Mouse (Mus musculus) olfactory bulb, adult 2 months (tissue): Measurements from ENCODE around the gene Chd6. TPM values are rescaled to one million over a fixed set of nuclear protein-coding genes. Genes with fewer than 3 reads are reported as not detected.

ENCODE experiments used
- H3K27ac ChIP-seq: fragments of 200-500 bp; 2 replicates; pipeline ENCODE4 v1.5.1; 2012; ENCODE audit warnings: low read depth, low read length; ENCODE audit not compliant: insufficient read depth
- H3K4me1 ChIP-seq: fragments of 200-500 bp; 2 replicates; pipeline ENCODE4 v1.6.1; 2012; ENCODE audit warnings: low read length; ENCODE audit not compliant: control insufficient read depth, insufficient read depth
- H3K4me3 ChIP-seq: fragments of 200-500 bp; 2 replicates; pipeline ENCODE4 v1.5.1; 2012; ENCODE audit warnings: mild to moderate bottlenecking, low read depth, low read length, moderate library complexity; ENCODE audit not compliant: insufficient read depth
- CTCF ChIP-seq: fragments of 200-500 bp; IDR thresholded peaks from 2 replicates; pipeline ENCODE4 v1.5.1; 2012; ENCODE audit warnings: low read depth, mild to moderate bottlenecking, low read length, moderate library complexity; ENCODE audit not compliant: insufficient read depth
- POLR2A ChIP-seq: fragments of 200-500 bp; IDR thresholded peaks from 2 replicates; pipeline ENCODE4 v1.6.1; 2012; ENCODE audit warnings: mild to moderate bottlenecking, low read depth, low read length, moderate library complexity; ENCODE audit not compliant: insufficient read depth
- WGBS: fragments of 180-500 bp; shearing (Covaris S2); methylation state at CpG from one replicate; pipeline ENCODE4 v1.1.7; 2018; 5-methylcytosine and 5-hydroxymethylcytosine counted together
- polyA plus RNA-seq: library from polyadenylated mRNA; stranded (reverse); fragments of >200 nt; gene quantifications from 2 replicates; pipeline ENCODE4 v1.2.4, GENCODE M21; 2012; ENCODE audit warnings: low replicate concordance; ENCODE audit not compliant: missing spikeins, insufficient read depth, insufficient read length

Gene Chd6
- polyA plus RNA-seq, 1 experiment, result 148 TPM

DNA sequence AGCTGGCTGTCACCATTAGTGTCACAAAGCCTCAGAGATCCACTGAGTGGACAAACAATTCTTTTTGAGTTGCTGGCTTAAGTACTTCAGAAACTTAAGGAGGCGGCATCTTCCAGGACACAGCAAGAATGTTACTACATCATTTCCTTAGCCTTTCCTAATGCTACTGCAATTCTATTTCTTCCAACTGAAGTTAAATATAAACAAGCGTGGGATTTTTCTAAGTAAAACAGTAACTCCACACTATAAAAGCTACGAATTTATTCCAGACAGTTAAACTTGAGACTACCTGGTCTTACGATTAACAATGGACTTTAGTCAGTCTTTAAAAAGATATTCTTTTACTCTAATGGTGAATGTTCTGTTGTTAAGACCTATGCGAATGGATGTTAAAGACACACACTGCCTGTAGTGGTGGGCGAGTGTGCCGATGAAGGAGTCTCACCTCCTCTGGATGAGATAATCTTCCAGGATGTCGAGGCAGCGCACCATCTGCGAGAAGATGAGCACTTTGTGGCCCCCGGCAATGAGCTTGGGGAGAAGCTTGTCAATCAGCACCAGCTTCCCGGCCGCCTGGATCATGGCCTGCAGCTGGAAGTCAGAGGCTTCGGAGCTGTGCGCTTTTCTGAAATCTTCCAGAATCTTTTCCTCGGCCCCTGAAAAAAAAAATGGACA lies 96.2 kb downstream of the Chd6 start:
- H3K4me3 ChIP-seq, result no peak overlapping the region
- H3K4me1 ChIP-seq, result peaks cover 3% of the 10 kb centered on the region; the same call in 1 of the 2 replicates
- TF ChIP-seq CTCF (no peak), POLR2A (no peak)
- H3K27ac ChIP-seq, result no peak overlapping the region
- WGBS, result 78% methylated on average over 16 of the region's 16 CpGs

DNA sequence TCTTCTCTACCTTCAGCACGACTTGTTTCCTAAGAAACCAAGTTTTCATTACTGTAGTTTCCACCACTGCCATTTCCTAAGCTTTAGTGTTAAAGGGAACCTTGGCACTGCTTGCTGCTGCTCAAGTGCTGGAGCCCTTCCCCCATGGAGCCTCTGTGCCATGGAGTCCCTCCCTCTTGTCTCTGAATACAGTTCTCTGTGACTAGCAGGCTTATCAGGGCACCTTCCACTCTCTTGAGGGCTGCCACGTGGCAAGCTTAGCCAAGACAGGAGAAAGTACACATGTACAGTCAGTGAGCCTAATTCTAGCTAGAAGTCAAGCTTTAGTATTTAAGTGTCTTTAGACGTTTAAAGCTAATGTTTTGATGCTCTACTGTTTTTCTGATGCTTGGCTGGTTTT lies 104.5 kb downstream of the Chd6 start:
- Histone ChIP-seq H3K27ac (no peak overlapping the region), H3K4me1 (no peaks in the 10 kb centered on the region), H3K4me3 (no peak overlapping the region)
- 23% methylated on average over 3 of the region's 3 CpGs for WGBS
- TF ChIP-seq CTCF (no peak), POLR2A (no peak)

- H3K4me3 ChIP-seq, result no peak overlapping the region
- 98% methylated on average over 6 of the region's 6 CpGs for WGBS
- TF ChIP-seq CTCF (no peak), POLR2A (no peak)
- no peak overlapping the region for H3K27ac ChIP-seq
- H3K4me1 ChIP-seq, result no peaks in the 10 kb centered on the region
Measured at GRCm38 (mm10) chr2:160996987-160997763, 111.7 kb downstream of the Chd6 start.

DNA sequence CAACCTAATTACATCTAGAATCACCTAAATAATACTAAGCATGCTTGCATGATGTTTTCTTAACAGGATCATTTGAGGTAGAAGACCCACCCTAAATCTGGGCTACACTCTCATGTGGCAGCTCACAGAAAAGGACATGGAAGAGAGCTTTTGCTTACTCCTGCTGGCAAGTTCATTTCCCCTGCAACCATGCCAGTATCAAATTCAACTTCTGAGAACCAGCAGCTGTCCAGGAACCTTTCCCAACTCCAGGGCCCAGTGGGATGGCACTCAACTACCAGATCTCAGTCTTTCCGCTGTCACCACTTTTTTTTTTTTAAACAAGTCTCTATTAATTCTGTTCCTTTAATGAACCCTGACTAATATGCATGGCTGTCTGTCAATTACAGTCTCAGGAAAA lies 114.7 kb downstream of the Chd6 start:
- H3K4me3 ChIP-seq, result no peak overlapping the region
- no peak for TF ChIP-seq POLR2A
- no peak for TF ChIP-seq CTCF
- H3K4me1 ChIP-seq, result no peaks in the 10 kb centered on the region
- 66% methylated on average over 1 of the region's 1 CpGs for WGBS
- no peak overlapping the region for H3K27ac ChIP-seq

DNA sequence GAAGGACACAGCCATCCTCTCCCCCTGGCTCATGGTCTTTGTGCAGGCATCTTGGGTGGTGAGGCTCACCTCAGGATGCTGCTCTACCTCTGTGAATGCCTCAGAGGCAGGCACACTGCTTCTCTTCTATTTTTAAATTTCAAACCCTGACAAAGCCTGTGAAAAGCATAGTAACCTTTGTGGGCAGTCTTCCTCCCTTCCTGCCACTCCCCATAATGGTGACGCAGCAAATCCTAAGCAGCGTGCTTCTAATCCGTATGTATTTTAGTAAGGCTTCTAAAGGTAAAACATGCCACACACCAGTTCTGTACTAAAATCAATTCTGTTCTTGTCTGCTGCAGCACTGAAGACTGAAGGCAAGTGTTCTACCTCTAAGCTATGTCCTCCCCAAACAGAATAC lies 116.4 kb downstream of the Chd6 start:
- no peaks in the 10 kb centered on the region for H3K4me1 ChIP-seq
- no peak overlapping the region for H3K4me3 ChIP-seq
- WGBS, result 86% methylated on average over 3 of the region's 3 CpGs
- no peak overlapping the region for H3K27ac ChIP-seq
- TF ChIP-seq CTCF, result no peak
- no peak for TF ChIP-seq POLR2A

DNA sequence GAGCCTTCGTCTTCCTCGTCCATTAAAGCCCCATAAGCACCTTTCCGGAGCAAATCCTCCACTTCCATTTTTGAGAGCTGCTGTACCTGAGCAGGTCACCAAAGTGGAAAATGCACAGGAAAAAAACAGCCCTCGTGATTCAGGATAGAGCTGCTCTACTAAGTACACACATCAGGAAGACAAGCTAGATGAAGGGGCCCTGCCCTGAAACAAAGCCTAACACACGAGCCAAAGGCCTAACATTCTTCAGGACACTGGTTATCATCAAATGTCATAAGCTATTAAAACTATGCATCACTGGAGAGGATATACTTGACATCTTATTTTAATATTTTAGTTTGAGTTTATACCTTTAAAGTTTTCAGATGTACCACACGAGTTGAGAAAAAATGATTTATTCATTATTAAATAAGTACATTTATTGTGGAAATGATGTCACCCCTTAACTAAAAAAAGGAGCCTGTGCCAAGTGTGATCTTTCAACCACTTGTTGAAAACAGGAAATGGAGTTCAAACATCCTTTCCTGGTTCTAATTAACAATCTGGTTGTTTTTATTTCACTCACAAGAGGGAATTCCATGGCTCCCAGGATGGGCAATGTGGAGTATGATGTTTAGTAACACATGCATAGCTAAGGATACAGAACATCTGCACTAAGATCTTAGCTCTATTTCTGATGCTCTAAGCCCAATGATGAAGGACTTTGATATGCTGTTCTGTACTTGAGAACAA lies 118.4 kb downstream of the Chd6 start:
- Histone ChIP-seq H3K27ac (no peak overlapping the region), H3K4me1 (no peaks in the 10 kb centered on the region), H3K4me3 (no peak overlapping the region)
- 83% methylated on average over 6 of the region's 6 CpGs for WGBS
- no peak for TF ChIP-seq CTCF
- TF ChIP-seq POLR2A, result no peak

GRCm38 (mm10) chr2:160987503-160987902 lies 121.4 kb downstream of the Chd6 start:
- Histone ChIP-seq H3K4me3 (no peak overlapping the region), H3K4me1 (0 out of 2 replicates have a peak, but pooled peaks cover 3% of the 10 kb centered on the region), H3K27ac (no peak overlapping the region)
- no peak for TF ChIP-seq POLR2A
- TF ChIP-seq CTCF, result no peak

DNA sequence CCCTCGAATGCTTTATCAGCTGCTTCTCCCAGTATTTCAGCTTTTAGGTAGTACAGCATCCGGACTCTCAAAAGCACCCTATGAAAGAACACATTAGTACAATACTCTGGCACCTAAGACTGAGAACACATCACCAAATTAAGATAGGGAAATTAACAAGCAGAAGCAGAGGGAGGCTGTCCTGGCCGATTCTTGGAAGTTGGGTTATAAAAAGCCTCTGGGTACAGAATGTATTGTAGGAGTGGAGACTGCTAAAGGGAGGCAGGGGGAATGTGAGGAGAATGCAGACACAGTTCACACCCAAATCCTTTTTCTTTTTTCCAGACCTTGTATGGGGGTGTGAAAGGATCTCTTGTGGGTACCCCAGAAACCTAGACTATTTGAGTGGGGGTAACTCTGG lies 126.2 kb downstream of the Chd6 start:
- 69% methylated on average over 3 of the region's 3 CpGs for WGBS
- H3K27ac ChIP-seq, result no peak overlapping the region
- H3K4me1 ChIP-seq, result 0 out of 2 replicates have a peak, but pooled peaks cover 3% of the 10 kb centered on the region
- no peak for TF ChIP-seq POLR2A
- TF ChIP-seq CTCF, result no peak
- H3K4me3 ChIP-seq, result no peak overlapping the region

- H3K4me1 ChIP-seq, result 0 out of 2 replicates have a peak, but pooled peaks cover 3% of the 10 kb centered on the region
- H3K4me3 ChIP-seq, result no peak overlapping the region
- H3K27ac ChIP-seq, result no peak overlapping the region
- WGBS, result 90% methylated on average over 6 of the region's 6 CpGs
- TF ChIP-seq CTCF (no peak), POLR2A (no peak)
Measured at GRCm38 (mm10) chr2:160981791-160982190, 127.1 kb downstream of the Chd6 start.
